Comparison of ENCODE assay signal across 15 mouse cellular contexts in genomic region chr4:124063269-124064100, GRCm38 (mm10).
"Had no signal": no experiment of that assay in that cellular context is flagged by ENCODE, and none has a peak within 500 bp of the region (broad histone marks: within the 10 kb centered on the region; RNA-seq: fewer than 3 reads in every experiment).

No protein-coding gene starts in this region.

- H3K4me3 ChIP-seq: liver, embryonic 13.5 days; myocyte; neural tube, embryonic 13.5 days; stomach, embryonic 15.5 days had no signal

- H3K27ac ChIP-seq: liver, embryonic 13.5 days; neural tube, embryonic 13.5 days; stomach, embryonic 15.5 days had no signal

- DNase-seq: kidney, postnatal 14 days; kidney, postnatal 4 days; liver, embryonic 13.5 days; lung, adult 2 months; lung, postnatal 14 days; lung, postnatal 4 days; midbrain, embryonic 14.5 days; retina, postnatal 1 day; right cerebral cortex, postnatal 25 days; spleen, adult 18-20 months; thymus, postnatal 25 days had no signal

- H3K9me3 ChIP-seq: liver, embryonic 13.5 days; neural tube, embryonic 13.5 days; stomach, embryonic 15.5 days had no signal

- H3K4me2 ChIP-seq: liver, embryonic 13.5 days; midbrain, embryonic 11.5 days; neural tube, embryonic 13.5 days; stomach, embryonic 15.5 days had no signal

- H3K36me3 ChIP-seq: liver, embryonic 13.5 days; neural tube, embryonic 13.5 days; stomach, embryonic 15.5 days had no signal

- H3K27me3 ChIP-seq: liver, embryonic 13.5 days; neural tube, embryonic 13.5 days; stomach, embryonic 15.5 days had no signal

- H3K9ac ChIP-seq: liver, embryonic 13.5 days; neural tube, embryonic 13.5 days; stomach, embryonic 15.5 days had no signal

- H3K4me1 ChIP-seq: liver, embryonic 13.5 days; neural tube, embryonic 13.5 days; stomach, embryonic 15.5 days had no signal
